23 mouse cellular contexts compared by ENCODE assay signal in the genomic region with DNA sequence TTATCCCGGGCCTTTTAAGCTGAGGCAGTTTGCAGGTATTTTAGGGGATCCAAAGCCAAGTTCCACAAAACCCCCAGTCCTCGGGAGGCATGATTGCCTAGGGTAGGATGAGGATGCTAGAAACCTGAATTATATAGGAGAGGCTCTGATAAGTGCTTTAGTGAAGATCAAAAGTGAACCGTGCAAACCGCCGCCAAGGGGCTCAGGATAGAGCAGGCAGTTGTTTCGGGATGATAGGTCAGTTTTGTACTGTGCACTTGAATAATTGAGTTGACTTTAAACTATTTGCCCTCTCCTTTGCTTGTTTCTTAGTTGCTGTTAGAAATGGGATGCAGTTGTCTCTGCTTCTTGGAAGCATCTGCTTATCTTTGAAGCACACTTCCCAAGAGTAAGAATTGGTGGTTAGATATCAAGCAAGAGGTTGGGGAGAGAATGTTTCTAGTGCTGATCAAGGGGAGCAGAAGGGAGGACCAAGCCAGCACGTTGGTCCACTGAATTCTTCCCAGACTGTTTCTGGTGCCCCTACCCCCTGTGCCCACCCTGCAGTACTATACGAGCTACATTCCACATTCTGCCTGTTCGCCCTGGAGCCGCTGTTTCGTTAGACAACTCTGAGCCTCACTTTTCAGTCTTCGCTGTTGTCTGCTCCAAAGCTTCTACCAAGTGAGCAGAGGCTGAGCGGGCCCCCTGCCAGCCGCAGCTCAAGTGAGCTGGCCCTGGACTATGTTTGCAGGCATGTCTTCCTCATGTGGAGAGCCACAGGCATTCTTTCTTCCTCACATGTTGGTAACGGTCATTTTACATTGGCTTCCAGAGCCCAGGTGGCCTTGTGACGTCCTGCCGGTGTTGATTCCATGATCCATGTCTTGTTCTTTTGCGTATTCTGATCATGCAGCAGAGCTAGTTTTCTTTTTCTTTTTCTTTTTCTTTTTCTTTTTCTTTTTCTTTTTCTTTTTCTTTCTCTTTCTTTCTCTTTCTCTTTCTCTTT.
DNase-seq lines count a peak whose midpoint lies in the region; ATAC-seq lines count a peak whose summit lies in the region.
"Had no signal": no experiment of that assay in that cellular context is flagged by ENCODE, and none has a peak within 500 bp of the region (broad histone marks: within the 10 kb centered on the region; RNA-seq: fewer than 3 reads in every experiment).

No protein-coding gene starts in this region.

- H3K4me3 ChIP-seq in liver, embryonic 11.5 days (ENCODE audit: low read depth, low read length), result no peak overlapping the region
- H3K4me3 ChIP-seq: forebrain, embryonic 15.5 days; heart, embryonic 15.5 days; left cerebral cortex, adult 2 months; limb, embryonic 10.5 days; midbrain, embryonic 10.5 days had no signal

- H3K9me3 ChIP-seq in liver, embryonic 11.5 days (ENCODE audit: control insufficient read depth, low read length), result no peaks in the 10 kb centered on the region
- H3K9me3 ChIP-seq: forebrain, embryonic 15.5 days; heart, embryonic 15.5 days; limb, embryonic 10.5 days; midbrain, embryonic 10.5 days had no signal

- ATAC-seq in liver, embryonic 11.5 days (replicated peaks; ENCODE audit: low FRiP score), result peak; percentile 94
- ATAC-seq in megakaryocyte progenitor cell, adult 5-6 weeks (replicated peaks; ENCODE audit: poor library complexity), result peak; percentile 84
- ATAC-seq: forebrain, embryonic 15.5 days; hindbrain, embryonic 16.5 days; intestine, embryonic 16.5 days had no signal

- H3K4me1 ChIP-seq in liver, embryonic 11.5 days (replicated peaks; ENCODE audit: control insufficient read depth, insufficient read depth, low read length), result peaks cover 15% of the 10 kb centered on the region
- H3K4me1 ChIP-seq: forebrain, embryonic 15.5 days; heart, embryonic 15.5 days; limb, embryonic 10.5 days; midbrain, embryonic 10.5 days had no signal

- peak overlapping the region; percentile 91 for H3K27ac ChIP-seq in liver, embryonic 11.5 days (ENCODE audit: low read depth, low read length)
- H3K27ac ChIP-seq: forebrain, embryonic 15.5 days; heart, embryonic 15.5 days; left cerebral cortex, adult 2 months; limb, embryonic 10.5 days; midbrain, embryonic 10.5 days had no signal

- peaks cover 42% of the 10 kb centered on the region for H3K36me3 ChIP-seq in liver, embryonic 11.5 days (ENCODE audit: control insufficient read depth, insufficient read depth, low read length)

- H3K9ac ChIP-seq in liver, embryonic 11.5 days (ENCODE audit: low read depth, low read length), result peak overlapping the region; percentile 51
- H3K9ac ChIP-seq: forebrain, embryonic 15.5 days; heart, embryonic 15.5 days had no signal

- peak overlapping the region; percentile 39 for H3K4me2 ChIP-seq in liver, embryonic 11.5 days
- H3K4me2 ChIP-seq: forebrain, embryonic 15.5 days; heart, embryonic 15.5 days had no signal

- intact Hi-C loops in heart, postnatal 10 days (cut with DNase I), result no loop called here

- H3K27me3 ChIP-seq in liver, embryonic 11.5 days (replicated peaks; ENCODE audit: control insufficient read depth, insufficient read depth, low read length), result no peaks in the 10 kb centered on the region
- H3K27me3 ChIP-seq: forebrain, embryonic 15.5 days; heart, embryonic 15.5 days had no signal

- DNase-seq in heart, adult 11 months, result peak; percentile 84
- no peak for DNase-seq in heart, postnatal 10 days
- peak; percentile 66 for DNase-seq in c-Kit-positive CD71-positive TER-119-negative erythroid progenitor cells, embryonic 14.5 days (ENCODE audit: low read depth)
- peak; percentile 35 for DNase-seq in liver, embryonic 11.5 days (ENCODE audit: low spot score)
- no peak for DNase-seq in Muller cell, postnatal 12 days (ENCODE audit: inconsistent ontology term)
- DNase-seq in cerebellum, adult 9-11 months, result no peak
- DNase-seq in retina, postnatal 1 day, result no peak
- DNase-seq: adrenal gland, adult 2 months; cerebellum, adult 11 months; cerebellum, postnatal 36 days; gastrocnemius, postnatal 25 days; kidney, postnatal 10 days; lung, adult 18-20 months; lung, postnatal 14 days; right cerebral cortex, postnatal 4 days had no signal

- 74% methylated on average over 18 of the region's 18 CpGs for WGBS in liver, embryonic 11.5 days

Comparison
In these comparisons a context has a peak if more than half of its experiments do, and no peak if none do; other contexts are left out.
1. DNase-seq: peak in heart, adult 11 months (single experiment), c-Kit-positive CD71-positive TER-119-negative erythroid progenitor cells, embryonic 14.5 days (single experiment) and liver, embryonic 11.5 days (single experiment); none in heart, postnatal 10 days (0 of 2), Muller cell, postnatal 12 days (single experiment), cerebellum, adult 9-11 months (single experiment) and retina, postnatal 1 day (single experiment).